51 mouse cellular contexts compared by ENCODE assay signal in genomic region chr1:21315756-21316155, GRCm38 (mm10). TPM values are rescaled to one million over a fixed set of nuclear protein-coding genes. Genes with fewer than 3 reads are reported as not detected.
"Had no signal": no experiment of that assay in that cellular context is flagged by ENCODE, and none has a peak within 500 bp of the region (broad histone marks: within the 10 kb centered on the region; RNA-seq: fewer than 3 reads in every experiment).

No protein-coding gene starts in this region.

- DNase-seq: heart, postnatal 10 days; heart, postnatal 14 days; heart, postnatal 36 days; heart, postnatal 4 days; kidney, adult 11 months; kidney, adult 18-20 months; kidney, adult 2 months; kidney, adult 8-10 months; kidney, adult 9 months; kidney, postnatal 10 days; kidney, postnatal 14 days; kidney, postnatal 25 days; kidney, postnatal 36 days; kidney, postnatal 4 days; layer of hippocampus, adult 9-11 months; layer of hippocampus, postnatal 36 days had no signal

- ATAC-seq: hindbrain, embryonic 16.5 days; hindbrain, postnatal 0 days; intestine, embryonic 15.5 days; intestine, embryonic 16.5 days; intestine, postnatal 0 days had no signal

- H3K9ac ChIP-seq: heart, embryonic 12.5 days; heart, embryonic 13.5 days; heart, embryonic 15.5 days; hindbrain, embryonic 12.5 days; hindbrain, embryonic 13.5 days; hindbrain, embryonic 14.5 days; hindbrain, embryonic 15.5 days; intestine, embryonic 15.5 days; kidney, embryonic 15.5 days had no signal

- H3K27ac ChIP-seq: heart, embryonic 10.5 days; heart, embryonic 13.5 days; heart, embryonic 15.5 days; hindbrain, embryonic 10.5 days; hindbrain, embryonic 12.5 days; hindbrain, embryonic 13.5 days; hindbrain, embryonic 14.5 days; hindbrain, embryonic 15.5 days; hindbrain, postnatal 0 days; intestine, embryonic 15.5 days; kidney, embryonic 15.5 days; kidney, postnatal 0 days; layer of hippocampus, adult 2 months had no signal

- H3K27me3 ChIP-seq: heart, embryonic 12.5 days; heart, embryonic 13.5 days; heart, embryonic 15.5 days; hindbrain, embryonic 12.5 days; hindbrain, embryonic 13.5 days; hindbrain, embryonic 15.5 days; intestine, embryonic 15.5 days; kidney, embryonic 15.5 days had no signal

- H3K4me1 ChIP-seq: heart, embryonic 10.5 days; heart, embryonic 12.5 days; heart, embryonic 13.5 days; heart, embryonic 15.5 days; hindbrain, embryonic 10.5 days; hindbrain, embryonic 12.5 days; hindbrain, embryonic 13.5 days; hindbrain, embryonic 15.5 days; intestine, embryonic 15.5 days; kidney, embryonic 15.5 days had no signal

- H3K36me3 ChIP-seq: heart, embryonic 10.5 days; heart, embryonic 12.5 days; heart, embryonic 13.5 days; heart, embryonic 15.5 days; hindbrain, embryonic 10.5 days; hindbrain, embryonic 12.5 days; hindbrain, embryonic 13.5 days; hindbrain, embryonic 15.5 days; intestine, embryonic 15.5 days; kidney, embryonic 15.5 days had no signal

- H3K9me3 ChIP-seq: heart, embryonic 10.5 days; heart, embryonic 12.5 days; heart, embryonic 13.5 days; heart, embryonic 15.5 days; hindbrain, embryonic 10.5 days; hindbrain, embryonic 12.5 days; hindbrain, embryonic 13.5 days; hindbrain, embryonic 15.5 days; intestine, embryonic 15.5 days; kidney, embryonic 15.5 days had no signal

- H3K4me2 ChIP-seq: heart, embryonic 11.5 days; heart, embryonic 12.5 days; heart, embryonic 13.5 days; heart, embryonic 15.5 days; hindbrain, embryonic 12.5 days; hindbrain, embryonic 13.5 days; hindbrain, embryonic 14.5 days; hindbrain, embryonic 15.5 days; intestine, embryonic 15.5 days; kidney, embryonic 15.5 days had no signal

- H3K4me3 ChIP-seq: heart, embryonic 10.5 days; heart, embryonic 12.5 days; heart, embryonic 13.5 days; heart, embryonic 15.5 days; hindbrain, embryonic 10.5 days; hindbrain, embryonic 12.5 days; hindbrain, embryonic 13.5 days; hindbrain, embryonic 15.5 days; intestine, embryonic 15.5 days; kidney, embryonic 15.5 days; layer of hippocampus, adult 2 months had no signal

RNA-seq across cellular contexts. Expression of gene Khdc1a, which starts 33.7 kb away (rescaled TPM):
- total RNA-seq: heart, postnatal 10 days; heart, postnatal 14 days; heart, postnatal 25 days; heart, postnatal 36 days; heart, postnatal 4 days; hematopoietic stem cell, adult 5-6 weeks; hindbrain, postnatal 0 days; layer of hippocampus, adult 18-20 months; layer of hippocampus, adult 2 months; layer of hippocampus, adult 8-10 months; layer of hippocampus, postnatal 10 days; layer of hippocampus, postnatal 14 days; layer of hippocampus, postnatal 25 days; layer of hippocampus, postnatal 36 days; left cerebral cortex, adult 18-20 months had no signal
- polyA plus RNA-seq: heart, embryonic 10.5 days; heart, embryonic 11.5 days; heart, embryonic 12.5 days; heart, embryonic 14.5 days; heart, postnatal 0 days; hindbrain, embryonic 10.5 days; hindbrain, embryonic 11.5 days; hindbrain, embryonic 12.5 days; hindbrain, embryonic 13.5 days; hindbrain, embryonic 14.5 days; hindbrain, embryonic 15.5 days; hindbrain, embryonic 16.5 days; hindbrain, postnatal 0 days; intestine, embryonic 14.5 days; intestine, embryonic 15.5 days; intestine, embryonic 16.5 days; intestine, postnatal 0 days; kidney, embryonic 14.5 days; kidney, embryonic 15.5 days; kidney, embryonic 16.5 days; kidney, postnatal 0 days; large intestine, adult 2 months had no signal

RNA-seq across cellular contexts. Expression of gene Khdc1c, which starts 52.4 kb away (rescaled TPM):
- total RNA-seq: heart, postnatal 10 days; heart, postnatal 14 days; heart, postnatal 25 days; heart, postnatal 36 days; heart, postnatal 4 days; hematopoietic stem cell, adult 5-6 weeks; hindbrain, postnatal 0 days; layer of hippocampus, adult 18-20 months; layer of hippocampus, adult 2 months; layer of hippocampus, adult 8-10 months; layer of hippocampus, postnatal 10 days; layer of hippocampus, postnatal 14 days; layer of hippocampus, postnatal 25 days; layer of hippocampus, postnatal 36 days; left cerebral cortex, adult 18-20 months had no signal
- polyA plus RNA-seq: heart, embryonic 10.5 days; heart, embryonic 11.5 days; heart, embryonic 12.5 days; heart, embryonic 13.5 days; heart, embryonic 14.5 days; heart, embryonic 15.5 days; heart, embryonic 16.5 days; heart, postnatal 0 days; hindbrain, embryonic 10.5 days; hindbrain, embryonic 11.5 days; hindbrain, embryonic 12.5 days; hindbrain, embryonic 13.5 days; hindbrain, embryonic 14.5 days; hindbrain, embryonic 15.5 days; hindbrain, embryonic 16.5 days; hindbrain, postnatal 0 days; inflammation-experienced regulatory T-cells, adult 6 months; intestine, embryonic 14.5 days; intestine, embryonic 15.5 days; intestine, embryonic 16.5 days; intestine, postnatal 0 days; kidney, adult 2 months; kidney, embryonic 14.5 days; kidney, embryonic 15.5 days; kidney, embryonic 16.5 days; kidney, postnatal 0 days; large intestine, adult 2 months had no signal
